Mouse (Mus musculus) T-helper 17 cell (primary cell): ENCODE measurements around the gene Dpy30.

Experiments
- in situ Hi-C, 2 experiments: fragments of 300-600 bp; cut with MboI, MseI; formaldehyde crosslinking; loops; 1 replicate in 1 of 2; 2 replicates in 1 of 2; pipeline ENCODE4 v1.15.1; 2025; ENCODE audit warnings: high pct_unique_total_duplicates in 2 of 2

Gene Dpy30

GRCm38 (mm10) chr17:74267415-74268180 lies 56.1 kb downstream of the Dpy30 start:
- in situ Hi-C loops: no loop called here

DNA sequence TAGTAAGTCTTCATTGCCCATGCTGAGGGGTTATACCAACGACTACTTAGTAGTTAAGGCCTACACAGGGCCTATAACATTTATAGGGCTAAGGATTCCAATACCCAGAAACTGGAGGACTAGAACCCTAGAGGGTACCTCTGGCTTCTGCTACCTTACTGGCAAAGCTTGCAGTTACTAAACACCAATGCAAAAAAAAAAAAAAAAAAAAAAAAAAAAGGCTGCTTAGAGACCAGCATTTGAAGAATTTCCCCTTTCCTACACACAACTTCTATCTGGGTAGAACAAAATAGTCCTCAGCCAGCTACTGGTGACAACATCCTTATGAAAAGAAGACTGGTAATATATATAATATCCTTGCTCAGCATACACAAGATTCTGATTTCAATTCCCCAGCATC lies 58.1 kb downstream of the Dpy30 start:
- in situ Hi-C loops: no loop called here

DNA sequence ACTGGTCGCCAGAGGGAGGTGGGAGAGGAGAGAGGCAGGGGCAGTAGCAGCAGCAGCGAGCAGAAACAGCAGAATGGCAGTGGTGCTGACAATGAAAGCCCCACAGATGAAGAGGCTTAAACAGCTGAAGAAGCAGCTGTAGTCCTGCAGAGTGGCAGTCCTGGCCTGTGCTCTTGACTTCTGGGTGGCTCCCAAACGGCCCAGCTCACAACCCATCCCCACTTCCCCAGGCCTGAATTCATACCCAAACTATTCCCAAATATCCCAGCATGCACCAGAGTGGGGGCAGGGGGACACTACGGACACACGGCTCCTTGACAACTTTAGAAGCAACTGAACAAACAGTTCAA lies 58.6 kb downstream of the Dpy30 start:
- in situ Hi-C loops: no loop called here

GRCm38 (mm10) chr17:74264333-74265155 lies 59.2 kb downstream of the Dpy30 start:
- in situ Hi-C loops: no loop called here

DNA sequence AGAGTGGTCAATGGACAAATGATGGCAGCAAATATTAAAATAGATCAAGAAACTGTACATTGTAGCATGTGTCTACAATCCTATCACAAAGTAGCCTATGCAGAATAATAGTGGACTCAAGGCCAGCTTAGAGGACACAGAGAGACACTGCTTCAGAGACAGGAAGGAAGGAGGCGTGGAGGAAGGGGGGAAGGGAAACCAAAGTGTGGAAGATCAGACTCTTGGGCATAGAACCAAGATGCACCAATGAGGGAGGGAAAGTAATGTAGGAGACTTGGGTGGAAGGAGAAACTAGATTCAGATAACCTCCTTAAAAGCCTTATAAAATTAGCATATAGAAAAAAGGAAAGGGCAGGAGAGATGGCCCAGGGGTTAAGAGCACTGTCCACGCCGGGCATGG lies 61.3 kb downstream of the Dpy30 start:
- in situ Hi-C loops: no loop called here
